Mouse (Mus musculus) testis, adult 2 months (tissue): Measurements from ENCODE around the gene Rprd1b.

ENCODE experiments used
- CTCF ChIP-seq: fragments of 200-500 bp; IDR thresholded peaks from 2 replicates; pipeline ENCODE4 v1.5.1; 2012; ENCODE audit warnings: low read depth, mild to moderate bottlenecking, inconsistent platforms, low read length, moderate library complexity; ENCODE audit not compliant: control insufficient read depth, insufficient read depth, insufficient replicate concordance
- POLR2A ChIP-seq: fragments of 200-500 bp; IDR thresholded peaks from 2 replicates; pipeline ENCODE4 v1.6.1; 2012; ENCODE audit warnings: low read depth, mild to moderate bottlenecking, inconsistent platforms, low read length, moderate library complexity; ENCODE audit not compliant: control insufficient read depth

DNA sequence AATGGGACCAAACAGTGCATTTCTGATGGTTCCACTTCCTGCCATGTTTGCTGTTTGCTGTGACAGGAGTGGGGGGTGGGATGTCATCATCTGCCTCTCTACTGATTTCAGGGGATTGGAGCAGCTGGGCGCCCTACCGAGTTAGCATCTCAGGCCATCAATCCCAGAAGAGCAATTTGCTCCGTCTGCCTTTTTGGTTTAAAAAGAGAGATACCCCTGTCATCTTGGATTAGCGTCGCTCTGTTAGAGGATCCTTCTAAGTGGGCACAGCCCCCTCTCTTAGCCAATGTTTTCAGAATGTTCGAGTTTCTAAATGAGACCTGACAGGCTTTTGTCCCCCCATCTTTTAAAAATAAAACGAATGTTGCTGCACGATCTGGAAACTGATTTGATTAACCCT lies 129.4 kb downstream of the Rprd1b start:
- no peak for TF ChIP-seq POLR2A
- TF ChIP-seq CTCF: no peak
